Mouse (Mus musculus): Measurements from ENCODE around the gene Gigyf1.

DNA sequence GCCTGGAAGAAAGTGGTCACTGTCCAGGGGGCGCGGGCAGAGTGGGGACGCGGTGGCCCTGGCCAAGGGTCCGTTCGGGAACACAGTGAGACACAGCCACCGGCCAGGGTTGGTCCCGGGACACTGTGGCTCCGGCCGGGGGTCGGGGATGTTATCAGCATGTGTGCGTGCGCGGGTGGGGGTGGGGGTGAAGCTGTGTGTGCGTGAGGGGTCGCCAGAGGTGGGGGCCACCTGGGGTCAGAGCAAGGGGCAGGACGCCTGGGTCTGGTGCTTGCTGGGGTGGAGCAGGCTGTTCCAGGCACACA is 32.5 kb upstream of the Gigyf1 start:
- TF ChIP-seq ZC3H11A (IDR thresholded peaks at IDR 0.05; ENCODE audit: borderline replicate concordance, low read depth, low read length), result no peak
- no peak for TF ChIP-seq MAFK (IDR thresholded peaks at IDR 0.05; ENCODE audit: insufficient read depth, low read depth, low read length)
- no peak for TF ChIP-seq HCFC1 (IDR thresholded peaks at IDR 0.05; ENCODE audit: borderline replicate concordance, insufficient read depth, low read length)
- no peak for TF ChIP-seq CHD2 (IDR thresholded peaks at IDR 0.05; ENCODE audit: low read depth, low read length)
- no peak for TF ChIP-seq ZNF384 (IDR thresholded peaks at IDR 0.05; ENCODE audit: low read depth, low read length)
